Mouse (Mus musculus): ENCODE results near the gene Gm37240.
"Not testable (repeated sequence)": the region's sequence is repeated elsewhere in the genome, so short reads cannot be mapped to it uniquely, and the experiment has no call there.

The Gm37240 gene

DNA sequence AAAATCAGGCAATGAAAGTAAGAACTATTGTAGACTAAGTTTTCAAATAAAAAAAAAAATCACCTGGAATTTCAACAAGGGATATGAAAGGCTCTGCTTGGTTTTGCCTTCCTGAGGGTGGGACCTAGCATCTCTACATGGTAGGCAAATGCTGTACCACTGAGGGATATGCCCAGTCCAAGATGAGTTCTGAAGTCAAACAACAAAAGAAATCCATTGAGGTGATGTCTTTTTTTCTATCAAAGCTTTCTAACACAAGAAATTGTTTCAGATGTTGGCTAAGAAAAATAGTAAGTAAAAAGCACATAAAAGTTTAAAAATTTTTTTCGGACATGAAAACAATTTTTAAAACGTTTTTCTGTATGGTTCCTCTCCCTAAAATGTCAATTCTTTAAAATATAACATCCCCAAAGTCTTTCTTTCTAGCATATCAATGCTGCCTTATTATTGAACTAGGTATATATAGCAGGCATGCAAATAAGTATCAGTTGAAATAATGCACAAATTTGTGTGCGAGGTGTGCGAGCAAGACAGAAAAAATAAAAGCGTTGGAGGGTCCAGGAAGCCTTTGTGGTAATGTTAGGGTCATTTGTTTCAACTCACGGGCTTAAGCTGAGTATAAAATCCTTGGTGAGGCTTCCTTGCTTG lies 314.0 kb downstream of the Gm37240 start:
- no peak for DNase-seq (ENCODE audit: low read depth)

DNA sequence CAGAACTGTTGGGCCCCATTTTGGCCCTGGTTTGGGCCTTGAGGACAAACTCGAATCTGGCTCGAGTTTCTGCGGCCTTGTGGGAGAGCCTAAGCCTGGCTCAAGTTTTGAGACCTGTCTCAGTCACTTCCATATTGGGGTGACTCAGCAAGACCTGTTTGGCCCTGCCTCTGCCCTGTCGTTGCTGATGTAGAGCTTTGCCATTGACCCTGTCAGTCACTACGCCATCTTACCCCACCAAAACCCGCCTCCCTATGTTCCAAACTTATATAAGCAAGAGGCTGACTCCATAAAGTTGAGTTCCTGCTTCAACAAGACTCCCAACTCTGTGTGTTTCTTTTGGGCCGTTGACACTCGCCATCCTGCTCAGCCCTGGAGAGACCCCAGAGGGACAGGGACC lies 314.8 kb downstream of the Gm37240 start:
- DNase-seq (ENCODE audit: low read depth): not testable (repeated sequence)

DNA sequence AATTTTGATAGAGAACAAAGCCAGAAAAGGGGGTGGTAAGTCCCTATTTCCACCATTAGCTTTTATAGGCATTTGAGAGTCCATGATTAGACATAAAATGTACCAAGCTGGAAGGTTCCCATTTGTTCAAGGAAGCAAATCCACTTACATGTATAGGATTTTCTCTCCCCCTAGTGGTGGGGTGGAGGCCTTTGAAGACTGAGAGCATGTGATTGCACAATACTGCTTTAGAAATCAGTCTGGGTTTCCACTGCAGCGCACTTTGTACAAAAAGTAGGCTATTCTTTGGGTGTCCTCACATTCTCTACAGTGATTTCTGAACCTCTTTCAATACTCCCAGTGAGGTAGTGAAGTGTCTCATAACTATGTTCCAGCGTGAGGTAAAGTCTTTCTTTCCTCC lies 316.0 kb downstream of the Gm37240 start:
- peak; percentile 70 for DNase-seq (ENCODE audit: low read depth)

DNA sequence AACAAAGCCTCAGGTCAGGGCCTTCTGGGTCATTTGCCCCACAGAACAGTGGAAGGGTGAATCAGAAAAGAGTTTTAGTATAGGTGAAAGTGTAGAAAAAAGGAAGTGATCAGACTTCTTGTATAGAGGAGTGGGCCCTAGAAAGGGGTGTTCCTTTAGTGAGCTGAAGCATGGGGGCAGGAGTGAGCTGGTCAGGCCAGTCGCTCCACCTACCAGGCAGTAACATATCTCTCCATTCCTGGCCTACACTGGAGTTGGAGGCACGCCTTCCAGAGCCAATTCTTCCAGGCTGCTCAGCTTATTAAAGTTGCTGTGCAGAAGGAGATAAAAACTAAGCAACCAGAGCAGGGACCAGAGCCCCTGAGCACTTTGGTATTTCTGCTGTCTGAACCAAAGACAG lies 322.7 kb downstream of the Gm37240 start:
- no peak for DNase-seq (ENCODE audit: low read depth)

DNA sequence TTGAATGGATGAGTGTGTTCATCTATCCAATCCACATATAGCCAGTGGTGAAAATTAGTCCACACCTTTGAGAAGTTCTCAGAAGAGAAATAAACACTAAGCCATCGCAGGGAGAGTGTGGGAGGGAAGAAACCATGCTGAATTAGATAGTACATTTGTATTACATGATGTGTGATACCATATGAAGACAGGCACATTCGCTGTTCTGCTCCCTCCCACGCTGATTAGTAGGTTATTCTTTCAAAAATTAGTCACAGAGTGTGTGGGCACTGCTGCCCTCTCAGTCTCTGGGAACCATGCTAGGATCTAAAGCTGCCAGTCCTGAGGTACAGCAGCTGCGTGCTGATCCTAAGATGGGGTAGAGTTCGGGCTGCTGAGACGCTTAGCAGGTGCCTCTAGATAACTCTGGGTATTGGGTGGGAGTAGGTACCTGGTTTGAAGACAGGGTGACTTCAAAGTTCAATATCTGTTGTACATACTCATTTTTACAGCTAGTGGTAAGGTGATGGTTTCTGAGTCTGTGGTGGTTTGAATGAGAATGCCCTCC lies 333.5 kb downstream of the Gm37240 start:
- no peak for DNase-seq (ENCODE audit: low read depth)

DNA sequence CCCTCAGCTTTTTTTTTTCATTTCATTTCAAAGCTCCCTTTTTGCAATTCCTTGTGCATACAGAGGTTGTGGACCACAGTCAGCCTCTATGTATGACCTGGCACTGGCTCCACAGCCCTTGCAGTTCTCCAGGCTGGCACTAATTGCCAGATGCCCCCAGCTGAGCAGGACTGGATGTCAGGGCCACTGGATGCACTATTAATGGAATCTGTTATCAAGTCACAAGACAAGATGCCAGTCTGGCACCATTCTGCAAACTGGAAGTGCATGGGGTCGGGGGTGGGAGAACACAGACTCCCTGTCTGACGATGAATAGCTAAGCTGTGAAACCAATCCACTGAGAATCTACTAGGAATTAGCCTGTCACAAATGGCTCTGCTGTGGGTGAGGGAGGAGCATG lies 336.0 kb downstream of the Gm37240 start:
- no peak for DNase-seq (ENCODE audit: low read depth)

DNA sequence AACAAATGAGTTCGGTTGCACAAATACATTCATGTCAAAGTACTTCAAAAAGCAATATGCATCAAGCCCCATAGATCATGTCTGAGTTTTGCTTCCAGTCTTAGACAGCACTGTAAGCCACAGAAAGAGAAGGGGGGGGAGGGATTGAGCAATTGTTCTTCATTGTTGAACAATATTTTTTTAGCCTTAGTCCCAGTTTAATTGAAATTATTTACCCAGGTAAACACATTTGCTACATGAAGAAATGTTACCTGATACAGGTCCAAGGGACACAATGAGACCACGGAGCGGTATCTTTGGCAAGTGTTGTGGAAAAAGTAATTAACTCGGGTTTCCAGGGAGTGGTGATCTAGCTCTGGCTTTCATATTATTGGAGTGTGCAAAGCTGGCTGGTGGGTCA lies 337.0 kb downstream of the Gm37240 start:
- DNase-seq (ENCODE audit: low read depth): peak; percentile 23

DNA sequence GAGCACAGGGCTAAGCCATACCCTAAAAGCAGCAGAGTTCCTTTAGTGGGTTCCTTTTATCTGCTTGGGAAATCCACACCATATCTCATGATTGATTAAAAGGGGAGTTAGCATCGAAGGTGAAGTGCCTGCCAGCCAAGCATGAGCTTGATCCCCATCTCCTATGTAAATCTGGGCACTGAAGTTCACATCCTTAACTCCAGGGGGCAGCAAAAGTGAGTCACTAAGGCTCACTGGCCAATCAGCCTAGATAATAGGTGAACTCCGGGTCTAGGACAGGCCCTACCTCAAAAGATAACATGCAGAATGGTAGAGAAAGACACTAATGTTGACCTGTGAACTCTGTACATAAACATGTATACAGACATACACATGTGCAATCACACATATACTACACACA lies 343.7 kb downstream of the Gm37240 start:
- no peak for DNase-seq (ENCODE audit: low read depth)

DNA sequence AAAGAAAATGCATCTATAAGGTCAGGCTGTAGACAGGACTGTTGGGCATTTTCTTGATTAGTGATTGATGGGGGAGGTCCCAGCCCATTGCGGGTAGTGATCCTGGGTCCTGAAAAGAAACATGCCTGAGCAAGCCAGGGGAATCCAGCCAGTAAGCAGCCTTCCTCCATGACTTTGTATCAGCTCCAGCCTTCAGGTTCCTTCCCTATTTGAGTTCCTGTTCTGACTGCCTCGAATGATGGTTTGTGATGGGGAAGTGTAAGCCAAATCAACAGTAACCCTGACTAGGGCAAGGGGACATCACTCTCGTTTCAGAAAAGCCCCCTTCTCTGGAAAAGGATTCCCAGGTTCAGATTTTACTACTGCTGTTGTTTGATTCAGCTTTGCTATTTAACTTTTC lies 344.6 kb downstream of the Gm37240 start:
- no peak for DNase-seq (ENCODE audit: low read depth)

DNA sequence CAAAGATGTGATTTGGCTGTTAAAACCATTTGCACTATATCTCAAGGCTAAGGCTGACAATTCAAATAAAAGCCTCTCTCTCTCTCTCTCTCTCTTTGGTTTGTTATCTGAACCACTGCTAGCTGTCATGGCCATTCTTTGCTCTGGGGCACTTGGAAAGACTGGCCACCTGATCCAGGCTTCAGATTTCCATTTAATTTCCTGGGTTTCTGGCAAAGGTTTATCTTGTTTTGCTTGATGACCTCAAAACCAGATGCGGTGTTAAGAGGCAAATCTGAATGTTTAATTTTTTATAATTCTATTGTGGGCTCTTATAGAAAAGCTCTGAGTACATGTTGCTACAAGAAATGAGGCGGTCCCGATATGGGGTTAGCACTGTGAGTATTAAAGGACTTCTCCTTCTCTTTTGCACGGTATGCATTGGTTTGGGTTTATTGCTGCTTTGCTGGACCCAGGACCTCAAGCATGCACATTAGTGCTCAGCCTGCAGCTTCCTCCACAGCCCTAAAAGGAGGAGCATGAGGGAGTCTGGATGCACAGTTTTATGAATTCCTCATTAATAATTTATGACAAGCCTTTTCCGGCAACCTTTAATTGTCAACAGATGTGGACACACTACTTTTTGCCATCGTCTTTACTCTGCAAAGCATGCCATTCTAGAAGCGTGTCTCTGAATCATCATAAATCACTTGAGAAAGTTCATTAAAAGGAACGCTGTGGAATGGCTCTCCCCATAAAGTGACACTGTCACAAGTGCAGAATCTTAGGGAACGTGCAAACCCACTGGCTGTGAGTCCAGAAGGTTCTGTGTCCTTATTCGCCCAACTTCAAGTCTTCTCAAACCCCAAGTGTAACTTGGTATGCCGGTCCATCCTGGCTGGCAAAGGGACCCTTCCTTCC lies 351.4 kb downstream of the Gm37240 start:
- DNase-seq (ENCODE audit: low read depth): peak; percentile 15

DNA sequence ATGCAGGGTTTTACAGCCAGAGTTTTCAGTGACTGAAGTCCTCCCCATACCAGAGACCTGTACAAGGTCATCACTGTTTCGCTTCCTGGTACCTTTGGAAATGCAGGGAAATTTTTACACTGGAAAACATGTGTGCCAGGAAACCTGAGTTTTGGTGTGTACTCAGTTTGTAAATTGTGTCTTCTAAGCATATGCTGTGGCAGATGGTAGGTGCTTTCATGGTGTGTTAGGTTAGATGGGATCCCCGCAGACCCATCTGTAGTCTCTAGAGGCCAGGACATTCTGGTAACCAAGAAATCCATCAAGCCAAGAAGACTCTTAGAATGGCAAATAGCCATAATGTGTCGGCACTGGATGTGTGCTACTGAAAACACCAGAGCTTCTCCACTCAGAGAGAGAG lies 352.3 kb downstream of the Gm37240 start:
- DNase-seq (ENCODE audit: low read depth): no peak

DNA sequence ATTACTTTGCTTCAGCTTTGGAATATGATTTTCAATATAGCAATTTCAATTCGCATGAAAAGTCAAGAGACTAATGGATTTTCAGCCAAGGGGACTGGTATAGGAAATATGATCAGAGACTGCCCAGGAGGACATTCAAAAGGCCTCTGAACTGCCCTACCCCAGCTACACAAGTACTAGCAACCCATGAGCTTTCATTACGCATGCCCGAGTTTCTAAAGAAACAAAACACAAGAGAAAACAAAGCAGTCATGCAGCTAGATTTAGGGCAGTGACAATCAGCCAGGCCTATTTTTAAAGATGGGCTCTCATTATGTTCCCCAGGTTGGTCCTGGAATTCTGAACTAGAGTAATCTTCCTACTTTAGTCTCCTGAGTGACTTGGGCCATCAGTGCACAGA lies 354.9 kb downstream of the Gm37240 start:
- DNase-seq (ENCODE audit: low read depth): no peak

DNA sequence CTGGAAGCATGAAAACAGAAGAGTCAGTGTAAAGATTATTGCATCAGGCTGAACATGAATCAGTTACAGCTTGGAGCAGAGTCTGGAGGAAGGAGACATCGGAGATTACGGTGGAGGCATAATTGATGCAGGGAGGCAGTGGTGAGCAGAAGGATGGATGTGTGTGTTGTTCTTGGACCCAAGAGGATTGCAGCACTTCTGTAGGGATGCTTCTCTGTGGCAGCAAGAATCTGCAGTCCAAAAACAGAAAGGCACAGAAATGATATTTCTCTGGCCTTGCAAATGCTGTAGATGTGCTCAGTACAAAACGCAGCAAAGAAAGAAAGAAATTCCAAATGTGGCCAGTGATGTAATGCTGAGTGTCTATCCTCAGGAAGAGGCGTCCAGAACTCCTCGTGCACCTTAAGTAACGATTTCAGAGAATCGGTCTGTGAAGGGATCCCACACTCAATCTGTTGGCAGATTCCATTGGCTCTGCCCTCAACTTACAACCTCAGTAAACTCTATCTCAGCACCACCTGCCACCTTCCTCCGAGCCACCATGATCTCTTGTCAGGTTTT lies 356.6 kb downstream of the Gm37240 start:
- DNase-seq (ENCODE audit: low read depth): peak; percentile 34

DNA sequence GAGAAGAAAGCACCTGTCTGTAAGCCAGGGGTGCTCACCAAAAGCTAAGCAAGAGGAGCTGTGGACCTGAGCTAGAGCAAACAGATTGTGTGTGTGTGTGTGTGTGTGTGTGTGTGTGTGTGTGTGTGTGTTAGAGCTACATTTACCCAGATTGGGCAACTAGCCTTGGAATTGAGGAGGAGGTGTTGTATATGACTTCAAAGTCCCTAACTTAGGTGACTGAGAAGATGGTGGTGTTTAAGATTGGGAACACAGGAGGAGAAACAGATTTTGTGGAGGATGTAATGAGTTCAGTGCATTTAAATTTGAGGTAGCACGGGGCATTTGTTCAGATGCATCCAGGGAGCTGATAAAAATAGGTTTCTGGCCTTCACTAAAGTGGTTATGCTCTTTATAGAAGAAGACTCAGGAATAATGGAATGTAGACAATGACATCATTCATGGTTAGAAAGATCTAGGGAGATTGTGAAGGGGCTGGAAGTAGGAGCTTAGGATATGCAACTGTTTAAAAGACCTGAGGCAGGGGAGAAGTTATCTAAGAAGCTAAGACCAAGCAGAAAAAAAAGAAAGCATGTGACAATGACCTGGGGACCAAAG lies 365.9 kb downstream of the Gm37240 start:
- DNase-seq (ENCODE audit: low read depth): no peak

DNA sequence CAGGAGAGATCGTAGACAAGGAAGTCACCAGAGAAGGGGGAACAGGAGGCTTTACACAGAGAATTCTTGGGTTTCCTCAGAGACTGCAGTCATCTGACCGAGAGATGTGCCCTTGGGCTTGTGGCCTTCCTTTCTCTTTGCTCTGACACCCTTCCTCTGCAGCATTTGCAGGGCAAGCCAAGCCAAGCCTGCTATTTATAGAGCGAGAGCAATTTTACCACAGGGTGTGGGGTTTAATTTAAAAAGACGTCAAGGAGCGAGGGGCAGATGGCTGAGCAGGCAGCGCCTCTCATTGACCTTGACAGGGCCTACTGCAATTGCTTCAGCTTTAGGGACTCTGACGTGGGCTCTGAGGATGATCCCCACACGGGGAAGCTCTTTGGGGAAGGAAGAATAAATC lies 368.6 kb downstream of the Gm37240 start:
- no peak for DNase-seq (ENCODE audit: low read depth)

DNA sequence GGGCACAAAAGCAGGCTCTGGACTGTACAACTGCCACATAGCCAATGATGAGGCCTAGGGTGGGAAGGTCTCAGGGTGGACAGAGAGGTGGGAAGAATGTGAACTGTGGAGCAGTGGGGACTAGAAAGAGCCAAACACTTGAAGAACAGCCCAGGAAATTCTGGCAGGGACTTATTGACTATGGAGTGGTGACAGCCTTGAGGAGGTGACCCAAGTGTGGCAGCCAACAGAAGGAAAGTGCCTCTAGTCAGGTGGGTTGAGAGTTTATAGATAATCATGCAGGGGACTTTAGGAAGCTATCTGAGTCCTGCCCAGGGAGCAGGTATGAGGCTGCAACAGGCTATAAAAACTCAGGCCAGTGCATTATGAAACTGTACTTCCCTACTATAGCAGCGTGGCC lies 369.2 kb downstream of the Gm37240 start:
- no peak for DNase-seq (ENCODE audit: low read depth)

DNA sequence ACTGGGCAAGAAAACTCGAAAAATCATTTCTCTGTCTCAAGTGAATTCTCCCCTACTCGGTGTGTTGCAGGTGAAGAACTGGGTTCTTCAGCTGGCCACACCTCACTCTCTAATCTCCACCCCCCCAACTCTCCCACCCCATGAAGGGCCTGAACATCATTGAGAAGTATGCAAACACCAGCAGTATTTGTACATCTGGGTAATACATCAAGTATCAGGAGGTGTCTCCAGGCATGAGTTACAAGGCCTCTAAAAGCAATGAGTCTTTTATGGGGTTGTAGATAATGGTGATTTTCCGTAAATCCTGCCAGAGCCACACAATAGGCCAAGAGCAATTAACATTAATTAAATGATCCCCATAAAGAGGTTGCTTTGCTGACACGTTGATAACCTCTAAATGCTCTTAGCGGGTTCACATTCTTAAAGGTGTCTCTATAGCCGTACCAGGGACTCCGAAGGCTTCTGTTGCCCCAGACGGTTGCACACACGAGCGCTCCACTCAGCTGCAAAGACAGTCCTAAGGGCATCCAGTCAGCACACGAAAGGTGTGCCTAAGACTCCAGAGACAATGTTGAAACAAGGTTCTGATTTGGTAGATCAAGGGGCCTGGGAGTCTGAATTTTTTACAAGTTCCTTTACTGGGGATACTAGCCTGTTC lies 370.4 kb downstream of the Gm37240 start:
- DNase-seq (ENCODE audit: low read depth): no peak

DNA sequence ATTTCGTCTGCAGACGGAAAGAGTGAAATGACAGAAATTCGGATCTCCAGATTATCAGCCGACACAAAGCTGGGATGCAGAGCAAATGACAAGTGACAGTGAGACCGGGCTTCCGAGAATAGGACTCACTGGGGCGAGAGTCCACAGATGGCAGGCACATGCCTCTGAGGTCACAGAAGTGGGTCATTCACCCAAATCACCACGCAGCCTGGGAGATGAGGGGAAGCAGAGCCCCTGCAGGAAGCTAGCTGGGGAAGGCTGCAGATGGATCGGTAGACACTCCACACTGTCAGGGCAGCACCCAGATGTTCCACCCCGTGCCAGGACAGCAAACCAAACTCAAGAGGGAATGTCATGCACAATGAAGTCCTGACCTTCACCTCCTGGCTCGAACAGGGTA lies 372.6 kb downstream of the Gm37240 start:
- no peak for DNase-seq (ENCODE audit: low read depth)

DNA sequence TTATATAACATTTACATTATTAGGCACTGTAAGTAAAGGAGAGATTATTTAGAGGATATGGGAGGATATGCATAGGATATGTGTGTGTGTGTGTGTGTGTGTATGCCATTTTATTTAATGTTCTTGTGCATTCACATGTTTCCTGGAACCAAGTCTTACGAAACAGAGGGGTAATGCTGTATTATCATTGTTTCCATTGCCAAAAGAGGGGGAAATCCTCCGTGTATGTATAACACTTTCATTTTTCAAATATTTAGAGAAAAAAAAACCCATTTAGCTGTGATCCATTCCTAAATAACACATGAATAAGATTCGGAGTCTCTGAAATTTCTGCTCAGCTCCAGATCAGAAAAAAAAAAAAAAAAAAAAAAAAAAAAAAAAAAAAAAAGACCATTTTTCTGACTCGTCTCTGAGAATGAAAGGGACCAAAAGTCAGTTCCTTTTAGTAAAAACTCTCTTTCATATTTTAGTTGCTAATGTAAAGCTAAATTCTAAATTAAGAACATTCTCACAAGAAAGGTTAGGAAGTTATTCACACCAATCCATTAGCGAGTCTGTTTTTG lies 378.5 kb downstream of the Gm37240 start:
- DNase-seq (ENCODE audit: low read depth): no peak

DNA sequence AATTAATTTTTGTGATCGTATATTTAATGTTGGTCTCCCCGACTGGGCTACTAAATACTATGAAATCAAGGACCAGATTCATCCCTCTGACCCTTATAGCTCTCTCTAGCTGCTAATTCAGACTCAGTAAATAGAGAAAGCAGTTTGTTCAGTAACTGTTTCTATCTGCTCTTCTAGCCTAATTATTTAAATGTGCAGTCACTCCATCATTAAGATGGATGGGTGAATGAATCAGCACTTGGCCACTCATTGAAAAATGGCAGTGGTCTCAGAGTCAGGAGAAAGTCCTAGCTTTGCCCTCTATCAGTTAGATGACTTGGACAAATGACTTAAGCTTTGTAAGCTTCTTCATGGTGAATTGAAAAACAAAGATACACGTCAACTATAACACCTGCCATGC lies 387.2 kb downstream of the Gm37240 start:
- no peak for DNase-seq (ENCODE audit: low read depth)

DNA sequence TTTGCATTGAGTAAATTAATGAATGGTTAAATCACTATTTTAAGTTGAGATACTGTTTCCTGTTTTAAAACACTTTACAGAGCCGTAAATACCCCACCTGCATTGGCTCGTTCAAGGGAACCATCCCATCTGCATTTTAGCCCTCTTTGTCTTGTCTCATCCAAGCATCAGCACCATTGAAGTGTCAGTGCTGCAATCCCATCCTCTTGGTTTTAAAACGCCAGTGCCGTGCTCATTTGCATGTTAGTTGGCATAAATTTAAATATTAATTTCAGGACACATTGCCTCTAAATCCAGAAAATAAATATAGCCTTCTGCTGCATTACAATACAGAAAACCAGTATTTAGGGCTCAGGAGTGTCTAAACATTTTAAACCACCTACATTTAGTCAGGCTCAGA lies 391.2 kb downstream of the Gm37240 start:
- DNase-seq (ENCODE audit: low read depth): no peak

DNA sequence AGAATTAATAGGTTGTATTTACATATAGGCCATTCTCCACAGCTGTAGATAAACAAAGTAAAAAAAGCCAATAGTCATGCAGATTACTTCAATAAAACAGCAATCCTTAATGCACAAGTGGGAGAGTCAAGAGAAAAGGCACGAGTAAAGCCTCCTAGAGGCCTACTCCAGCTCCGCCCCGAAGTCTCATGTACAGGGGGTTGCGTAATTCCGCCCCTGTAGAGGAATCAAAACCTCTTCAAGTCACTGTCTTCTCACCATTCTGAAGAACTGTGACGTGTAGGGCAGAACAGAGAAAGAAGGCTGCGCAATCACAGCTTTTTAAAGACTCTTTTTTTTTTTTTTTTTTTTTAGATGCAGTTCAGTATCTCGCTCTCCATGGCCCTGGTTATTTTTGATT lies 393.5 kb downstream of the Gm37240 start:
- no peak for DNase-seq (ENCODE audit: low read depth)

Data from fibroblast of lung, adult 2 months (primary cell).